Mouse (Mus musculus) embryonic fibroblast, embryonic 13.5 days (primary cell): ENCODE data around the gene Serpinf1.

Source experiments
- CTCF ChIP-seq: IDR thresholded peaks from 2 replicates; pipeline ENCODE4 v1.5.1; 2011; ENCODE audit warnings: mild to moderate bottlenecking, control low read depth, low read length, moderate library complexity, borderline replicate concordance; ENCODE audit not compliant: insufficient read depth
- POLR2A ChIP-seq: IDR thresholded peaks from 2 replicates; pipeline ENCODE4 v1.6.1; 2011; ENCODE audit warnings: low read depth, mild to moderate bottlenecking, control low read depth, low read length, moderate library complexity

DNA sequence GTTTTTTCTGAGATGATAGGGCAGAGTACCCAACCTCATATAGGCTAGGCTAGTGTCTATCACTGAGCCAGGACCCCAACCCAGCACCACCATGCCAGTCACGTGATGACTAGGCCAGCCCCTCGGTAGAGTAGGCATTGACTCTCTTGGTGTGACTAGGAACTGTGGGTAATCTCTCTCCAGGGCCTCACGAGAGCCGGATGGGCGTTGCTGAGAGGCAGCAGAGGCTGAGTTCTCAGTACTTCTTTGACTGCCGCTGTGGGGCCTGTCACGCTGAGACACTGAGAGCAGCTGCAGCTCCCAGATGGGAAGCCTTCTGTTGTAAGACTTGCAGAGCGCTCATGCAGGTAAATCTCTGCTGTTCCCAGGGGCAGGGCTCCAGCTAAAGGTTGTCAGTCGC, 22.4 kb downstream of the Serpinf1 start:
- TF ChIP-seq POLR2A = no peak
- no peak for TF ChIP-seq CTCF
